Mouse (Mus musculus) T-helper 17 cell (primary cell): ENCODE data around the gene Adprm.

Experiments used
- in situ Hi-C, 2 experiments: fragments of 300-600 bp; cut with MboI, MseI; formaldehyde crosslinking; loops; 1 replicate in 1 of 2; 2 replicates in 1 of 2; pipeline ENCODE4 v1.15.1; 2025; ENCODE audit warnings: high pct_unique_total_duplicates in 2 of 2

The Adprm gene

DNA sequence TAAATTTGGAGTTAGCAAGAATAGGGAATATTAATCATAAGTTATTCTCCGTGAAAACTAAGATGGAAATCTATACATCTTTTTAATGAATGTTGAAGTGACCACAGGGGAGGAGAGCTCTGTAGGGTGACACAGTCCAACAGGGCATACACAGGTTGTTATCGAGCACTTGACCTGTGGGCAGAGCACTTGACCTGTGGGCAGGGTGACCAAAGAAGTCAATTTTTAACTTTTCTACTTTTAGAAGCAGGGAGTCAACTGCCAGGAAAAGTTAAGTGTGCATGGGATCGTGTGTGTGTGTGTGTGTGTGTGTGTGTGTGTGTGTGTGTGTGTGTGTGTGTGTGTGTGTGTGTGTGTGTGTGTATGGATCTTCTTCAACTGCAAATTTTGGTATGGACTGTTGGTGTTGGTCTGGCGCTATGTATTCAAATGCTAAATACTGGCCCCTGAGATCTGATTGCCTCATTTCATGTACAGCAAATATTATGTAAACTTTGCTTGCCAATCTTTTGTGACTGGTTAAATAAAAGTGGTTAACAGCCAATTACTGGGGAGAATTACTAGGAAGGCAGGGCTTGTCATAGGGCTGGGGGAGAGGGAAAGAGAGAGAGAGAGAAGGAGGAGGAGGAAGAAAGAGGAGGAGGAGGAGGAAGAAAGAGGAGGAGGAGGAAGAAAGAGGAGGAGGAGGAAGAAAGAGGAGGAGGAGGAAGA lies 17.5 kb downstream of the Adprm start:
- in situ Hi-C loops = loop anchor here in 1 of 2 experiments (25.0 kb wide), 1 partner anchor 1223 kb away; the partner anchor contains the start of gene Zkscan6

- in situ Hi-C loops = loop anchor here in 1 of 2 experiments (25.0 kb wide), 1 partner anchor 1219 kb away; the partner anchor contains the start of gene Zkscan6
These were observed 20.8 kb downstream of the Adprm start for GRCm38 (mm10) chr11:67031603-67031915.

GRCm38 (mm10) chr11:67030904-67031602 lies 21.3 kb downstream of the Adprm start:
- in situ Hi-C loops = loop anchor here in 1 of 2 experiments (25.0 kb wide), 1 partner anchor 1219 kb away; the partner anchor contains the start of gene Zkscan6

- in situ Hi-C loops = loop anchor here (5.0 to 25.0 kb wide), 3 partner anchors 57 to 1213 kb away; partner anchors contain the start of gene Zkscan6 (in 1 of the 2)
These were observed 27.4 kb downstream of the Adprm start, which contains the start of gene Tmem220 for GRCm38 (mm10) chr11:67024867-67025477. Gene Tmem220, plus strand, starts transcription at chr11:67025154.

DNA sequence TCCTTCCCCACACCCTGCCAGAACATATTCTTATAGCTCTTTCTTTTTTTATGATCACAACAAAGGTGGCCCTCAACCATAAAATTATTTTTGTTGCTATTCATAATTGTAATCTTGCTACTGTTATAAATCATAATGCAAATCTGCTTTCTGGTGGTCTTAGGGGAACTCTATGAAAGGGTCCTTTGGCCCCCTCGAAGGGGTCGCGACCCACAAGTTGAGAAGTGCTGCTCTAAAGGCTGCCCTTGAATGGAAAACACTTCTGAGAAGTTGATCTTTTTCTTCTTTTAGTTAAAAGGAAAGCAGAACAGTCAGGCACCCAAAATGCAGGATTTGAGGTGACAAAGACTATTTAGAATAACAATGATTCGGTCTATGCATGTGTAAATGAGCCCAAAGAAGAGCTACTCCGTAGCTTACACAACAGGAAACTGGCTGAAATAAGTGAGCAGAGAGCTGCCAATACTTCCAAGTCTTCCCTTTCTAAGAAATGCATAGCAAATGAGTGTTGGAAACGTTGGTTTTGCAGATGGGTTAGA lies 28.5 kb downstream of the Adprm start:
- in situ Hi-C loops = loop anchor here in 1 of 2 experiments (10.0 kb wide), 1 partner anchor 831 kb away; no protein-coding TSS in a partner anchor

DNA sequence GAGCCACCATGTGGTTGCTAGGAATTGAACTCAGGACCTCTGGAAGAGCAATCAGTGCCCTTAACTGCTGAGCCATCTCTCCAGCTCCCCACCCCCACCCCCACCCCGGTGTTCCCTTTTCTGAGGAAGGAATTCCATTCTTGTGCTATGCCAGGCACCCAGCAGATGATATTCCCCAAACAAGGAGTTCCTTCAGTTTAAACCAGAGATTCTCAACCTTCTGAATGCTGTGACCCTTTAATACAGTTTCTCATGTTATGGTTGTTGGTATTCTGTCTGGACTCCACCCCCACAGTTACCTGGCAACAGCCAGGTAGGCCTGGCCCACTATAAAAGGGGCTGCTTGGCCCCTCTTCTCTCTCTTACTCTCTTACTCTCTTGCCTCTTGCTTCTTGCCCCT lies 29.2 kb downstream of the Adprm start:
- in situ Hi-C loops = loop anchor here in 1 of 2 experiments (10.0 kb wide), 1 partner anchor 832 kb away; no protein-coding TSS in a partner anchor

DNA sequence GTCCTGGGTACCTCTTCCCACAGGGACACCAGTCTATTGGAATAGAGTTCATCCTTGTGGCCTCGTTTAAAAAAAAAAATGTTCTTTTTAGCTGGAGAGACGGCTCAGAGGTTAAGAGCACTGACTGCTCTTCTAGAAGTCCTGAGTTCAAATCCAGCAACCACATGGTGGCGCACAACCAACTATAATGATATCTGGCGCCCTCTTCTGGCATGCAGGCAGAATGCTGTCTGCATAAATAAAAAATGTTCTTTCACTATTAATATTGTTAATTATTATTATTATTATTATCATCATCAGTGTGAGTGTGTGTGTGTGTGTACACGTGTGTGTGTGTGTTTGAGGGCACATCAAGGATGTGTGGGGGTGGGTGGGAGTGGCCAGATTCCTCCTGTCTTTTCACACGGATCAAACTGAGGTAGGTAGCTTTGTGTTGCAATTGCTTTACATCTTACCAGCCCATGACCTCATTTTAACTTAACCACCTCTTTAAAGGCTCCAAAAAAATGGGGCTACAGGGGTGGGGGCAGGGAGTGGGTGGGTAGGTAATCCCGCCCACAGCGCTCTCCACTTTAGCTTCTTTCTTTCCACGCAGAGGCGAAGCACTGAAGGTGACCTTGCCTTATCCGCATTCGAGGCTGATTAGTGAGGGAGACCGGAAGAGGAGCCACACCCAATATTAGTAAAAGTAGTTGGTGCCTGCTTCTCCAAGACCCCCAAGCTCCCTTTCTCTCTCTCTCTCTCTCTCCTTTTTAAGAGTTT lies 29.9 kb downstream of the Adprm start:
- in situ Hi-C loops = loop anchor here in 1 of 2 experiments (10.0 kb wide), 1 partner anchor 832 kb away; no protein-coding TSS in a partner anchor

- in situ Hi-C loops = loop anchor here in 1 of 2 experiments (10.0 kb wide), 1 partner anchor 834 kb away; no protein-coding TSS in a partner anchor
These were observed 31.4 kb downstream of the Adprm start for GRCm38 (mm10) chr11:67020948-67021347.

DNA sequence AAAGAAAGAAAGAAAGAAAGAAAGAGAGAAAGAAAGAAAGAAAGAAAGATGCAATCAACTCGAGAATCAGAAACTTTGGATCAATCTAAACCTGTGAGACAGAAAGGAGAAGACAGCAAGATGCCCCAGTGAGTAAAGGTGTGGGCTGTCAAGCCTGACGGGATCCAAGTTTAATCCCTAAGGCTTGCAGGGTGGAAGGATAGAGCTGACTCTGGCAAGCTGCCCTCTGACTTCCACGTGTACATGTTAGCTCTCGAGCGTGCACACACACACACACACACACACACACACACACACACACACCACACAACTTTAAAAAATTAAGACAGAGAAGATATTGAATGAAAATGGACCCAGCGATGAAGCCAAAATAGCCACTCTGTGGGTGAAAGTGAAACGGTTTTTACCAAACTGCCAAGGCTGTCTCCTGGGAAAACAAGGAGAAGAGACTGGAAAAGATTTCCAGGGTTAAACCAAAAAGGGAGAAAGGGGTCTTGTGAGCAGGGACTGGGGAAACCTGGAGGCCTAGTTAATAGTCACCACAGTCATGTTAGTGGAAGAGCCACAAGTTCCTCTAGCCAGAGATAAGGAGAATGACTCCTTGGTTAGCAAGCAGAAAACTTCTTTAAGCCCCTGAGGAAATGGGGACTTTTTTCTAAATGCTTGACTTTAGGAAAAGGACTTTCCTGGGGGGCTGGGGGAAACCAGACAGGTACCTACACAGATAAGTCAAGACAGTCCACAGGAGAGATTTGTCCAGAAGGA lies 32.5 kb downstream of the Adprm start:
- in situ Hi-C loops = loop anchor here (10.0 kb wide), 3 partner anchors 335 to 835 kb away; no protein-coding TSS in a partner anchor

DNA sequence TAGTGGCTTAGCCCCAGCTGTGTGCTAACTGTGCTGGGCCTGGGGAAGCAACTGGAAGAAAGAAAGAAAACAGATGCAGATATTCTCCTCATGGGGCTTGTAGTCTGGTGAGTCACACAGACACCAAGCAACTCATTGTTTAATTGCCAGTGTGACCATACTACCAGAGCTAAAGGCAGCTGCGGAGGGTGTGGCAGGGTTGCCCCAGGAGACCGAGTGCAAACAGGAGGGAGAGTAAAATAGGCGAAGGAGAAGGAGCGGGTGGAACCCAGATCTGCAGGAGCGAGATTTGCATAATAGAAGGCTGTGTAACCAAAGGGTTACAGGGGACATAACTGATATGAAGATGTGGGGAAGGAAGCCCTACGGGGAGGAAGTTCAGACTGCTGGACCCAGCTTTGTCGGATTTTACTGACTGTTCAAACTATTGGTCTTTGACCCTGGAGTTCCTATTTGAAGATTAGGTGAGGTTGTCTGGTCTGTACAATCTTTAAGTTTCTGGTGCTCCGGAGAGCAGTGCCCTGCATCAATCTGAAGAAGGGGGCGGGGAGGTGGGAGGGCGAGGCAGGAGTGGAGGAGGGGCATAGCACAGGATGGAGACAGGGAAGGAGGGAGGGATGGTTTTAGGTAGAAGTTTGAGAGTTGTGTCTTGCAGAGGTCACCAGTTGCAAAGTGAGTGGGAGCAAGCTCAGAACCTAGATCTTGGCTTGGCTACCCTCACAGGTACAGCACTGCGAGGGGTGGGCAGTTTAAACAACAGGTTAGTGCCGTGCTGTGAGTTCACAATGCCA lies 34.4 kb downstream of the Adprm start:
- in situ Hi-C loops = loop anchor here (10.0 kb wide), 2 partner anchors 337 to 357 kb away; no protein-coding TSS in a partner anchor

- in situ Hi-C loops = loop anchor here (5.0 to 10.0 kb wide), 3 partner anchors 89 to 363 kb away; no protein-coding TSS in a partner anchor
These were observed 40.8 kb downstream of the Adprm start for GRCm38 (mm10) chr11:67011635-67012034.

DNA sequence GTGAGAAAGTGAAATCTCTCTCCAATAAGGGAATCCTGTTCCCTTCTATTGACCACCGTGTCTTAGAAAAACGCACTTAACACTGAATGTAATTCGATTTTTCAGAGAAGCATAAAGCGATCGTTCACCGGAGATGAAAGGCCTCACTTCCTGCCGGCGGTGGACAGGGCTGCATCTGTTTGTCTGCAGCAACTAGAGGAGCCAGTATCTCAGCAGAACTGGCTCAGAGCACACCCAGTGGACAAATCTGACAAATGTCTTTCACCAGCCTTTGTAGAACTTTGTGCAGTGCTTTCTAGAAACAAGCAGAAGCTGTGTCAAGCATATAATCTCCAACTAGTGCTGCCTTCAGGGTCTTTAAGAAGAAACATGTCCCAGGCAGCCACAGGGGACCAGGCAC lies 42.0 kb downstream of the Adprm start:
- in situ Hi-C loops = loop anchor here (5.0 to 10.0 kb wide), 3 partner anchors 88 to 364 kb away; no protein-coding TSS in a partner anchor

DNA sequence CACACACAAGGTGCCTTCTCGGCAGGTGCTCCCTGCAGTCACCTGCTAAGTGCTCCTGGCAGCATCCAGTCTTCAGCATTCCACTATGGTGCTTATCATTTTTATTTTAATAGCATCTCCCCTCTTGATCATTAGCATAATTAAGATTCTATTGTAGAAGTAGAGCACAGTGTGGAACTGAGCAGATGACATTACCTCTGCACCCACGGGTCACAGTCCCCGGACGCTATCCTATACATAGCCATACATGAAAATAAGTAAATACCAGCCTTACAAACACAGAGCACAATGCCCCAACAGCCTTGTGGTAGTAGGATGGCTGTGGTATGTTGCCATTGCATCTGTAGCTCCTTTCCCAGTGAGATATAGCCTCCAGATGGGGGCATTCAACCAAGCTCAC lies 43.9 kb downstream of the Adprm start:
- in situ Hi-C loops = loop anchor here (10.0 kb wide), 2 partner anchors 636 to 884 kb away; no protein-coding TSS in a partner anchor

- in situ Hi-C loops = loop anchor here (10.0 kb wide), 2 partner anchors 637 to 883 kb away; no protein-coding TSS in a partner anchor
These were observed 44.4 kb downstream of the Adprm start for GRCm38 (mm10) chr11:67007961-67008360.

GRCm38 (mm10) chr11:67002911-67003310 lies 49.5 kb downstream of the Adprm start:
- in situ Hi-C loops = loop anchor here (10.0 kb wide), 2 partner anchors 642 to 878 kb away; no protein-coding TSS in a partner anchor

- in situ Hi-C loops = loop anchor here (10.0 kb wide), 2 partner anchors 643 to 877 kb away; no protein-coding TSS in a partner anchor
These were observed 50.7 kb downstream of the Adprm start for GRCm38 (mm10) chr11:67001717-67002116.

GRCm38 (mm10) chr11:67000671-67001070 lies 51.7 kb downstream of the Adprm start:
- in situ Hi-C loops = loop anchor here (10.0 kb wide), 2 partner anchors 644 to 876 kb away; no protein-coding TSS in a partner anchor
